9 mouse cellular contexts compared by ENCODE assay signal in genomic region chr12:98258371-98258844, GRCm38 (mm10). TPM values are rescaled to one million over a fixed set of nuclear protein-coding genes. Genes with fewer than 3 reads are reported as not detected.
DNase-seq lines count a peak whose midpoint lies in the region; ATAC-seq and TF ChIP-seq lines count a peak whose summit lies in the region.
"Had no signal": no experiment of that assay in that cellular context is flagged by ENCODE, and none has a peak within 500 bp of the region (broad histone marks: within the 10 kb centered on the region; RNA-seq: fewer than 3 reads in every experiment).

No protein-coding gene starts in this region.

- H3K9ac ChIP-seq in heart, embryonic 11.5 days (ENCODE audit: low read depth, low read length), result peak overlapping the region; percentile 97
- peak overlapping the region; percentile 76 for H3K9ac ChIP-seq in intestine, embryonic 15.5 days

- H3K9me3 ChIP-seq in heart, embryonic 11.5 days (replicated peaks; ENCODE audit: control insufficient read depth, low read length), result no peaks in the 10 kb centered on the region
- H3K9me3 ChIP-seq in intestine, embryonic 15.5 days, result no peaks in the 10 kb centered on the region
- H3K9me3 ChIP-seq in midbrain, embryonic 10.5 days (replicated peaks), result no peaks in the 10 kb centered on the region

- no peak for ATAC-seq in heart, embryonic 11.5 days (replicated peaks; ENCODE audit: insufficient number of reproducible peaks, low FRiP score, low TSS enrichment)
- ATAC-seq in intestine, embryonic 15.5 days, result no peak; the same call in 1 of the 2 replicates
- no peak; the same call in none of the 2 replicates for ATAC-seq in frontal cortex, adult (ENCODE audit: low TSS enrichment)

- H3K27ac ChIP-seq in heart, embryonic 11.5 days (ENCODE audit: low read depth, low read length), result peak overlapping the region; percentile 97
- H3K27ac ChIP-seq in cortical plate, adult 2 months (ENCODE audit: insufficient read depth, low read length), result peak overlapping the region; percentile 91; the same call in 1 of the 2 replicates
- peak overlapping the region; percentile 88 for H3K27ac ChIP-seq in intestine, embryonic 15.5 days
- H3K27ac ChIP-seq in midbrain, embryonic 10.5 days (replicated peaks), result peak overlapping the region; percentile 99

- intact Hi-C loops in heart, postnatal 25 days (cut with DNase I), result no loop called here
- intact Hi-C loops in gastrocnemius, postnatal 36 days (cut with DNase I), result no loop called here

- under 1% methylated on average over 8 of the region's 8 CpGs for WGBS in heart, embryonic 11.5 days (ENCODE audit: insufficient replicate concordance)
- 0% methylated on average over 8 of the region's 8 CpGs for WGBS in intestine, embryonic 15.5 days
- under 1% methylated on average over 8 of the region's 8 CpGs for WGBS in midbrain, embryonic 10.5 days

- TF ChIP-seq CTCF in cortical plate, adult 2 months (IDR thresholded peaks at IDR 0.05; ENCODE audit: extremely low read depth, insufficient read depth, low read length), result no peak

- H3K4me3 ChIP-seq in heart, embryonic 11.5 days (ENCODE audit: low read depth, low read length), result peak overlapping the region; percentile 82
- H3K4me3 ChIP-seq in cortical plate, adult 2 months (ENCODE audit: insufficient read depth, low read length), result peak overlapping the region; percentile 83
- H3K4me3 ChIP-seq in intestine, embryonic 15.5 days (replicated peaks), result peak overlapping the region; percentile 73
- peak overlapping the region; percentile 81 for H3K4me3 ChIP-seq in midbrain, embryonic 10.5 days

- no peaks in the 10 kb centered on the region for H3K4me1 ChIP-seq in heart, embryonic 11.5 days (ENCODE audit: control insufficient read depth, insufficient read depth, low read length)
- H3K4me1 ChIP-seq in cortical plate, adult 2 months (ENCODE audit: control insufficient read depth, insufficient read depth, low read length), result peaks cover 2% of the 10 kb centered on the region; the same call in 1 of the 2 replicates
- H3K4me1 ChIP-seq in intestine, embryonic 15.5 days (replicated peaks), result no peaks in the 10 kb centered on the region
- H3K4me1 ChIP-seq in midbrain, embryonic 10.5 days, result peaks cover 22% of the 10 kb centered on the region

- no peak for DNase-seq in heart, postnatal 25 days (ENCODE audit: low spot score)
- DNase-seq in midbrain, embryonic 10.5 days (ENCODE audit: low spot score), result no peak
- no peak for DNase-seq in gastrocnemius, postnatal 36 days
- no peak for DNase-seq in adrenal gland, postnatal 14 days

- H3K4me2 ChIP-seq in heart, embryonic 11.5 days, result peak overlapping the region; percentile 79
- peak overlapping the region; percentile 70 for H3K4me2 ChIP-seq in intestine, embryonic 15.5 days (replicated peaks)

- H3K27me3 ChIP-seq in heart, embryonic 11.5 days (ENCODE audit: control insufficient read depth, insufficient read depth, low read length), result no peaks in the 10 kb centered on the region
- no peaks in the 10 kb centered on the region for H3K27me3 ChIP-seq in intestine, embryonic 15.5 days (replicated peaks)
- no peaks in the 10 kb centered on the region for H3K27me3 ChIP-seq in midbrain, embryonic 10.5 days (ENCODE audit: low read depth, poor library complexity, severe bottlenecking)

- no peak for TF ChIP-seq POLR2A in cortical plate, adult 2 months (IDR thresholded peaks at IDR 0.05; ENCODE audit: extremely low read depth, insufficient read depth, low read length)

- H3K36me3 ChIP-seq in heart, embryonic 11.5 days (ENCODE audit: control insufficient read depth, insufficient read depth, low read length), result 0 out of 2 replicates have a peak, but pooled peaks cover 2% of the 10 kb centered on the region
- no peaks in the 10 kb centered on the region for H3K36me3 ChIP-seq in intestine, embryonic 15.5 days
- H3K36me3 ChIP-seq in midbrain, embryonic 10.5 days, result peaks cover 3% of the 10 kb centered on the region; the same call in 1 of the 2 replicates

RNA-seq across cellular contexts. Expression of gene Galc, which starts 0.9 kb away (rescaled TPM):
- polyA plus RNA-seq in heart, embryonic 11.5 days (2014; fragmentation: Nextera tagmentation; extraction: Ambion mirVana), result 6.8 and 9.5 TPM in 2 replicates
- 1 to 10 TPM; 6.8 to 8.0 TPM for total RNA-seq in heart, postnatal 25 days (2021)
- polyA plus RNA-seq in cortical plate, adult 2 months (2012; rRNA removed), result 29.2 and 31.2 TPM in 2 replicates
- 7.8 and 8.4 TPM in 2 replicates for polyA plus RNA-seq in intestine, embryonic 15.5 days (2015; fragmentation: Nextera tagmentation; extraction: Ambion mirVana)
- polyA plus RNA-seq in midbrain, embryonic 10.5 days (2016; fragmentation: Nextera tagmentation; extraction: Ambion mirVana), result 12.8 and 14.2 TPM in 2 replicates
- 1 to 10 TPM; 3.5 to 4.0 TPM for total RNA-seq in gastrocnemius, postnatal 36 days (2021)
- 15.8 and 20.8 TPM in 2 replicates for total RNA-seq in adrenal gland, postnatal 14 days (2021)
- total RNA-seq: MEL had no signal

RNA-seq across cellular contexts. Expression of gene Gpr65, which starts 10.0 kb away (rescaled TPM):
- polyA plus RNA-seq in heart, embryonic 11.5 days (2014; fragmentation: Nextera tagmentation; extraction: Ambion mirVana), result 0.42 and 0.48 TPM in 2 replicates
- total RNA-seq in heart, postnatal 25 days (2021), result under 1 TPM; 0.68 to 0.73 TPM
- 0.17 and 0.32 TPM in 2 replicates for polyA plus RNA-seq in cortical plate, adult 2 months (2012; rRNA removed)
- polyA plus RNA-seq in intestine, embryonic 15.5 days (2015; fragmentation: Nextera tagmentation; extraction: Ambion mirVana), result 2.4 and 3.0 TPM in 2 replicates
- 0.39 TPM in 2 replicates for polyA plus RNA-seq in midbrain, embryonic 10.5 days (2016; fragmentation: Nextera tagmentation; extraction: Ambion mirVana)
- total RNA-seq in gastrocnemius, postnatal 36 days (2021), result under 1 TPM; 0.20 TPM
- 0.59 and 2.2 TPM in 2 replicates for total RNA-seq in adrenal gland, postnatal 14 days (2021)
- total RNA-seq: MEL had no signal
